Mouse (Mus musculus) splenic B cell, adult 2 months (primary cell): Measurements from ENCODE around the gene Zc3h10.
"Not testable (repeated sequence)": the region's sequence is repeated elsewhere in the genome, so short reads cannot be mapped to it uniquely, and the experiment has no call there.

Experiments
- DNase-seq: peaks from one replicate; pipeline ENCODE4 v3.0.0-alpha.2; 2011; ENCODE audit warnings: low read depth, low spot score
- H3K27me3 ChIP-seq: 2 replicates; pipeline ENCODE4 v1.6.1; 2012; ENCODE audit warnings: mild to moderate bottlenecking, low read length, moderate library complexity, mixed read lengths; ENCODE audit not compliant: control insufficient read depth, poor library complexity, insufficient read depth, severe bottlenecking
- H3K36me3 ChIP-seq: 2 replicates; pipeline ENCODE4 v1.6.1; 2012; ENCODE audit warnings: mild to moderate bottlenecking, low read length, moderate library complexity, mixed read lengths; ENCODE audit not compliant: control insufficient read depth, poor library complexity, insufficient read depth, severe bottlenecking

Zc3h10 gene

GRCm38 (mm10) chr10:128503532-128503931 lies 44.0 kb downstream of the Zc3h10 start:
- DNase-seq, result no peak
- no peaks in the 10 kb centered on the region for H3K36me3 ChIP-seq
- no peaks in the 10 kb centered on the region for H3K27me3 ChIP-seq

GRCm38 (mm10) chr10:128502341-128502740 lies 45.2 kb downstream of the Zc3h10 start:
- no peaks in the 10 kb centered on the region for H3K27me3 ChIP-seq
- DNase-seq, result no peak
- H3K36me3 ChIP-seq, result no peaks in the 10 kb centered on the region

- no peak for DNase-seq
- H3K36me3 ChIP-seq, result no peaks in the 10 kb centered on the region
- no peaks in the 10 kb centered on the region for H3K27me3 ChIP-seq
These were observed 48.4 kb downstream of the Zc3h10 start for GRCm38 (mm10) chr10:128499116-128499671.

- H3K36me3 ChIP-seq, result no peaks in the 10 kb centered on the region
- no peaks in the 10 kb centered on the region for H3K27me3 ChIP-seq
- peak; percentile 98 for DNase-seq
These were observed 49.0 kb downstream of the Zc3h10 start, which contains the start of gene Myl6b for GRCm38 (mm10) chr10:128498590-128498989. TSS of gene Myl6b (minus strand) at chr10:128498685.

GRCm38 (mm10) chr10:128497134-128497737 lies 50.3 kb downstream of the Zc3h10 start:
- no peaks in the 10 kb centered on the region for H3K27me3 ChIP-seq
- H3K36me3 ChIP-seq, result no peaks in the 10 kb centered on the region
- DNase-seq, result no peak

GRCm38 (mm10) chr10:128496509-128497077 lies 51.0 kb downstream of the Zc3h10 start:
- H3K36me3 ChIP-seq, result no peaks in the 10 kb centered on the region
- no peak for DNase-seq
- no peaks in the 10 kb centered on the region for H3K27me3 ChIP-seq

GRCm38 (mm10) chr10:128495903-128496302 lies 51.7 kb downstream of the Zc3h10 start:
- H3K27me3 ChIP-seq, result no peaks in the 10 kb centered on the region
- DNase-seq, result no peak
- H3K36me3 ChIP-seq, result no peaks in the 10 kb centered on the region

GRCm38 (mm10) chr10:128495270-128495669 lies 52.3 kb downstream of the Zc3h10 start:
- DNase-seq, result peak; percentile 33
- H3K27me3 ChIP-seq, result no peaks in the 10 kb centered on the region

GRCm38 (mm10) chr10:128494667-128495245 lies 52.8 kb downstream of the Zc3h10 start:
- Histone ChIP-seq H3K36me3 (no peaks in the 10 kb centered on the region), H3K27me3 (no peaks in the 10 kb centered on the region)
- no peak for DNase-seq

More at GRCm38 (mm10) chr10:128495270-128495669, 52.3 kb downstream of the Zc3h10 start:
- H3K36me3 ChIP-seq, result no peaks in the 10 kb centered on the region

- Histone ChIP-seq H3K27me3 (no peaks in the 10 kb centered on the region), H3K36me3 (peaks cover 2% of the 10 kb centered on the region)
- peak; percentile 98 for DNase-seq
These were observed 53.6 kb downstream of the Zc3h10 start, which contains the start of gene Myl6 for GRCm38 (mm10) chr10:128493695-128494666. TSS of gene Myl6 (minus strand) at chr10:128494145.

GRCm38 (mm10) chr10:128493319-128493694 lies 54.3 kb downstream of the Zc3h10 start:
- DNase-seq, result no peak
- Histone ChIP-seq H3K27me3 (no peaks in the 10 kb centered on the region), H3K36me3 (peaks cover 4% of the 10 kb centered on the region)

- H3K27me3 ChIP-seq, result no peaks in the 10 kb centered on the region
- peaks cover 4% of the 10 kb centered on the region for H3K36me3 ChIP-seq
- DNase-seq, result peak; percentile 45
These were observed 54.8 kb downstream of the Zc3h10 start for GRCm38 (mm10) chr10:128492633-128493311.

- not testable (repeated sequence) for H3K36me3 ChIP-seq, H3K27me3 ChIP-seq, DNase-seq
These were observed 55.5 kb downstream of the Zc3h10 start for GRCm38 (mm10) chr10:128492051-128492450.
